30 mouse cellular contexts compared by ENCODE assay signal in genomic region chr15:86433378-86433777, GRCm38 (mm10).
DNase-seq lines count a peak whose midpoint lies in the region; TF ChIP-seq lines count a peak whose summit lies in the region.
"Had no signal": no experiment of that assay in that cellular context is flagged by ENCODE, and none has a peak within 500 bp of the region (broad histone marks: within the 10 kb centered on the region; RNA-seq: fewer than 3 reads in every experiment).

No protein-coding gene starts in this region.

- no peak overlapping the region for H3K4me3 ChIP-seq in gastrocnemius, adult 2 months
- H3K4me3 ChIP-seq in liver, adult 2 months (ENCODE audit: insufficient read depth, low read depth, low read length): no peak overlapping the region
- no peak overlapping the region for H3K4me3 ChIP-seq in CH12.LX (replicated peaks in 1 of 3; ENCODE audit: low read depth in 2 of 3, low read length in 2 of 3, poor library complexity in 1 of 3)
- H3K4me3 ChIP-seq: embryonic facial prominence, embryonic 10.5 days; embryonic facial prominence, embryonic 15.5 days; forebrain, embryonic 12.5 days; heart, adult 2 months; heart, embryonic 13.5 days; hindbrain, embryonic 15.5 days; intestine, embryonic 15.5 days; layer of hippocampus, adult 2 months; left cerebral cortex, adult 2 months; limb, embryonic 12.5 days; liver, embryonic 12.5 days; myocyte had no signal

- 0 out of 2 replicates have a peak, but pooled peaks cover 3% of the 10 kb centered on the region for H3K4me1 ChIP-seq in liver, adult 2 months (ENCODE audit: control insufficient read depth, insufficient read depth, low read length)
- H3K4me1 ChIP-seq in CH12.LX (ENCODE audit: control insufficient read depth in 1 of 2, insufficient read depth in 2 of 2): peaks cover 12 to 72% of the 10 kb centered on the region in 2 experiments; a peak in 3 of 4 replicates
- H3K4me1 ChIP-seq: embryonic facial prominence, embryonic 15.5 days; heart, embryonic 13.5 days; intestine, embryonic 15.5 days had no signal

- no peak for TF ChIP-seq RAD21 in CH12.LX (IDR thresholded peaks at IDR 0.05; ENCODE audit: low read depth, low read length)

- no peak overlapping the region for H3K9ac ChIP-seq in liver, adult 2 months (ENCODE audit: low read depth, low read length)
- no peak overlapping the region for H3K9ac ChIP-seq in CH12.LX (ENCODE audit: insufficient read depth, low read depth)
- H3K9ac ChIP-seq: embryonic facial prominence, embryonic 15.5 days; forebrain, embryonic 12.5 days; heart, embryonic 13.5 days; hindbrain, embryonic 15.5 days; intestine, embryonic 15.5 days; limb, embryonic 12.5 days; liver, embryonic 12.5 days; liver, postnatal 0 days had no signal

- no peaks in the 10 kb centered on the region for H3K9me3 ChIP-seq in CH12.LX (replicated peaks; ENCODE audit: low read length)
- H3K9me3 ChIP-seq: embryonic facial prominence, embryonic 10.5 days; embryonic facial prominence, embryonic 15.5 days; forebrain, embryonic 12.5 days; G1E; heart, embryonic 13.5 days; hindbrain, embryonic 15.5 days; intestine, embryonic 15.5 days; limb, embryonic 12.5 days; liver, embryonic 12.5 days had no signal

- H3K79me2 ChIP-seq in liver, adult 2 months (ENCODE audit: control insufficient read depth, insufficient read depth, low read length): no peaks in the 10 kb centered on the region
- H3K79me2 ChIP-seq in CH12.LX (replicated peaks; ENCODE audit: control insufficient read depth, extremely low read depth, insufficient read depth, poor library complexity, severe bottlenecking): no peaks in the 10 kb centered on the region

- intact Hi-C loops in gastrocnemius, adult 2 months (cut with DNase I): no loop called here
- intact Hi-C loops in gastrocnemius, postnatal 14 days (cut with DNase I; ENCODE audit: low total_unique reads): no loop called here

- in situ Hi-C loops in CH12.LX (cut with MboI; ENCODE audit: low pct_ligation_motif_present, low pct_unique_long_range_greater_than_20kb, low sequenced_read_pairs): no loop called here

- dilution Hi-C loops in CH12.LX (cut with MboI; ENCODE audit: extremely low pct_ligation_motif_present, extremely low pct_unique_long_range_greater_than_20kb, low sequenced_read_pairs): no loop called here

- H3K4me2 ChIP-seq in CH12.LX (ENCODE audit: insufficient read depth, low read depth, poor library complexity, severe bottlenecking): no peak overlapping the region
- H3K4me2 ChIP-seq: embryonic facial prominence, embryonic 15.5 days; forebrain, embryonic 12.5 days; heart, embryonic 13.5 days; hindbrain, embryonic 15.5 days; intestine, embryonic 15.5 days; limb, embryonic 12.5 days; liver, embryonic 12.5 days had no signal

- no peaks in the 10 kb centered on the region for H3K27me3 ChIP-seq in liver, adult 2 months (ENCODE audit: control insufficient read depth, insufficient read depth, low read length)
- H3K27me3 ChIP-seq in CH12.LX (replicated peaks): no peaks in the 10 kb centered on the region
- H3K27me3 ChIP-seq: embryonic facial prominence, embryonic 15.5 days; hindbrain, embryonic 15.5 days; intestine, embryonic 15.5 days; limb, embryonic 12.5 days; liver, embryonic 12.5 days had no signal

- DNase-seq in gastrocnemius, adult 2 months: peak; percentile 30
- DNase-seq in gastrocnemius, postnatal 14 days: no peak
- DNase-seq in kidney, adult 11 months: peak; percentile 45
- DNase-seq in kidney, postnatal 25 days: no peak
- DNase-seq in liver, adult 2 months (ENCODE audit: extremely low read depth, low read depth, low spot score): peak; percentile 72
- DNase-seq in liver: no peak
- peak; percentile 37 for DNase-seq in CH12.LX (ENCODE audit: extremely low read depth)
- DNase-seq in heart, adult 9 months (ENCODE audit: low spot score in 2 of 2): no peak
- DNase-seq: adrenal gland, adult 8-10 months; cerebellum, adult 8-10 months; cerebellum, postnatal 25 days; heart, adult 2 months; heart, postnatal 10 days; liver, postnatal 0 days; lung, postnatal 36 days; right cerebral cortex, adult 18-20 months; spleen, adult 18-20 months; thymus, postnatal 14 days had no signal

- 74% methylated on average over 8 of the region's 8 CpGs for WGBS in liver, adult 2 months

- TF ChIP-seq CTCF in gastrocnemius, adult 2 months (IDR thresholded peaks at IDR 0.05): no peak
- TF ChIP-seq CTCF in liver, adult 2 months (IDR thresholded peaks at IDR 0.05; ENCODE audit: low read depth, low read length): no peak
- no peak for TF ChIP-seq CTCF in CH12.LX (conservative IDR thresholded peaks at IDR 0.05 in 1 of 2, IDR thresholded peaks at IDR 0.05 in 1 of 2; ENCODE audit: low read depth in 2 of 2, low read length in 2 of 2)

- H3K36me3 ChIP-seq in liver, adult 2 months (ENCODE audit: control insufficient read depth, insufficient read depth, low read length): no peaks in the 10 kb centered on the region
- H3K36me3 ChIP-seq in CH12.LX (replicated peaks in 1 of 2; ENCODE audit: control insufficient read depth in 1 of 2, insufficient read depth in 1 of 2, low read length in 1 of 2): peaks cover 0 to 3% of the 10 kb centered on the region in 2 experiments
- H3K36me3 ChIP-seq: embryonic facial prominence, embryonic 10.5 days; embryonic facial prominence, embryonic 15.5 days; forebrain, embryonic 12.5 days; heart, embryonic 13.5 days; hindbrain, embryonic 15.5 days; intestine, embryonic 15.5 days; limb, embryonic 12.5 days; liver, embryonic 12.5 days had no signal

- no peak for TF ChIP-seq POLR2A in liver, adult 2 months (IDR thresholded peaks at IDR 0.05; ENCODE audit: extremely low read depth, insufficient read depth, low read length)
- no peak for TF ChIP-seq POLR2A in CH12.LX (IDR thresholded peaks at IDR 0.05; ENCODE audit: low read depth, low read length)

- H3K27ac ChIP-seq in gastrocnemius, adult 2 months: no peak overlapping the region
- H3K27ac ChIP-seq in liver, adult 2 months (replicated peaks; ENCODE audit: insufficient read depth, low read depth, low read length): no peak overlapping the region
- no peak overlapping the region for H3K27ac ChIP-seq in CH12.LX (ENCODE audit: insufficient read depth, low read depth)
- H3K27ac ChIP-seq: embryonic facial prominence, embryonic 10.5 days; embryonic facial prominence, embryonic 15.5 days; forebrain, embryonic 12.5 days; heart, adult 2 months; heart, embryonic 13.5 days; hindbrain, embryonic 15.5 days; intestine, embryonic 15.5 days; layer of hippocampus, adult 2 months; left cerebral cortex, adult 2 months; limb, embryonic 12.5 days; liver, embryonic 12.5 days had no signal

- no peak for TF ChIP-seq EP300 in CH12.LX (IDR thresholded peaks at IDR 0.05; ENCODE audit: low read length)

TF ChIP-seq in CH12.LX, 34 proteins besides CTCF, POLR2A, EP300 and RAD21:
- TF ChIP-seq E2F4 (IDR thresholded peaks at IDR 0.05; ENCODE audit: insufficient replicate concordance, low read depth, low read length): no peak
- no peak for TF ChIP-seq USF2 (conservative IDR thresholded peaks at IDR 0.05; ENCODE audit: low read depth, low read length)
- TF ChIP-seq ETS1 (conservative IDR thresholded peaks at IDR 0.05; ENCODE audit: low read depth, low read length): peak; percentile 33; the same call in 1 of the 2 replicates
- no peak for TF ChIP-seq MXI1 (IDR thresholded peaks at IDR 0.05; ENCODE audit: low read depth, low read length)
- no peak for TF ChIP-seq ZNF384 (IDR thresholded peaks at IDR 0.05; ENCODE audit: low read depth, low read length)
- TF ChIP-seq KAT2A (IDR thresholded peaks at IDR 0.05; ENCODE audit: insufficient replicate concordance, low read length): no peak

Comparison
In these comparisons a context has a peak if more than half of its experiments do, and no peak if none do; other contexts are left out.
1. DNase-seq: peak in gastrocnemius, adult 2 months (single experiment), kidney, adult 11 months (single experiment), liver, adult 2 months (single experiment) and CH12.LX (single experiment); none in gastrocnemius, postnatal 14 days (single experiment), kidney, postnatal 25 days (0 of 2), liver (single experiment) and heart, adult 9 months (0 of 2).